Mouse (Mus musculus): ENCODE results near the gene Dhrs7c.

Dhrs7c gene

DNA sequence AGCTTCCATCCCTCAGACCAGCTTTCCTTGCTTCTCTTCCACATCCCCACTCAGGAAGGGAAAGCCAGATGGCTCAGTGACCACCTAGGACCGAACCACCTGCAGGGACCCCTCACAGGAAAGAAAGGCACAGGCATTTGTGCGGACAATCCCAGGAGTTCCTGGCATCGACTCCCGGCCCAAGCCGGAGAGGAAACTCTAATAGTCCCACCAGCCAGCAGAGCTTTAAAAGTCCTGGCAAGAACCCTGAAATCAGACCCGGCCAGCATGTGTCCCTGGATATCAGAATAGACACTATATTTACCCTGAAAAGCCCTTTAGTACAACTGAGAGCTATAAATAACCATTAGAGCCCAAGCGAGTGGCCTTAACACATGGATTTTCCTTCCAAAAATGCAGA, at the start of gene Dhrs7c:
Dhrs7c (plus strand) TSS at position 257 of the 400 bp plus-strand sequence.
- in situ Hi-C loops (cut with MboI, MseI) = no loop called here

DNA sequence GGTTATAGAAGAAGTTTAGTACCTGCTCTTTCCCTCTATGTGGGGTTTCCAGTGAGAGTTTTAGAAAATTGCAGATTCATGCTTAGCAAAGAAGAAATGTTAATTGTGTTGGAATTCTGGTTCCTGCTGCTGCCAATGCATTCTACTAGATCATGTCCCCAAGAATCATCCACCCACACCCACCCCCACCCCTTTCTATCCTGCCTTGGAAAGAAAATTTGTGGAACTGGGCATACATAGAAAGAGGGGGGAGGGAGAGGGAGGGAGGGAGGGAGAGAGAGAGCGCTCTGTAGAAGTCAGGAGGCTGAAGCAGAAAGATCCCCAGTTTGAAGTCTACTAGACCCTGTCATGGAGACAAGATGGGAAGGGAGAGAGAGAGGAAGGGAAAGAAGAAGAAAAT, 41.7 kb upstream of the Dhrs7c start:
- in situ Hi-C loops (cut with MboI, MseI) = no loop called here

DNA sequence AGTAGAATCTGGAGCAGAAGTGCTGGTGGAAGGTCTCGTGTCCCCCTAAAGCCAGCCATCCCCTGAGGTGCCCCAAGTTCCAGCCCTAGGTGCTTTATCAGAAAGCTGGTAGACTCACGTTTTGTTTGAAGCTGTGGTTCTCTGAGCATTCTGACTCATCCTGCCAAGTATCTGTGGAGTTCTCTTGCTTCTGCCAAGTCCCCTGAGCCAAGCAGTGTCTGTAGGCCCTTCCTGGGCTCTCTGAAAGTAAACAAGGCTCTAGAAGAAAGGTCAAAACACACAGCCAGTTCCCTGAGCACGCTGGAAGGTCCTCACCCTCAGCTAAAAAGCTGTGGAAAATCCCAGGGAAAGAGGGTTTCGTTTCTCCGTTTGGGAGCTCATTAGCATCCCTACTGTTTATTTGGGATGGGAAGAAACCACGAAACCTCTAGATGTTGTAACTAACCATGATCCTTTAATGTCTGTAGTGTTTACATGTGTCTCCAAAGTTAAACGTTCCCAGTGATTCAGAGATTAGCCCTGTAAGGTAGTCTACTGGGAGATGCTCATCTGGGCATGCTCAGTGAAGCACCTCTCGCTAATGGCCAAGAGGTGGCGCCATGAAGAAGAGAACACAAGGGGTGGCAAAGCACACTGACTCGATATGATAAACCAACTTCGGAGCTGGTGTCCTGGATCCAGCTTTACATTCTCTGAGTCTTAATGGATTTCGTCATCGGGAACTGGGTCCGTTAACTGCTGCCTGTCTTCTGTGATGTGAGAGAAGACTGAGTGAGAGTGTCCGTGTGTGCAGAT, 40.4 kb upstream of the Dhrs7c start:
- in situ Hi-C loops (cut with MboI, MseI) = no loop called here

GRCm38 (mm10) chr11:67771053-67771452, 26.9 kb upstream of the Dhrs7c start, which contains the start of gene Glp2r:
TSS of gene Glp2r (minus strand) at chr11:67771153.
- in situ Hi-C loops (cut with MboI, MseI) = no loop called here

DNA sequence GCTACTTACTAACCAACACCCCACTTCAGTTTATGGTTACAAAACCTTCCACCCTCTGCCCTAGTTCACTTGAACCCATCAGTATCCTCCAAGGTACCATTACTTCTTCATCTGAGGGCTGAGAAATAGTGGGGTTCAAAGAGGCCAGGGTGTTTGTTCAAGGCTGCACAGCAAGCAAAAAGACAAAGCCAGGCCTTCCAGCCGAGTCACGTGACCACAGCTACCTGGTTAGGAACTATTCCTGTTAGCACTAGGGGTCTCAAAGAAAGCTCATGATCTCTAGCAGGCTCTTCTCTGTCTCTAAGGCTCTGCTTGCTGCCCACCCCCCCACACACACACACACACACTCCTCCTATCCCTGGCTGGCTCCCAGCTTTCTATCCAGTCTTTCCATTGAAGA, 26.3 kb upstream of the Dhrs7c start:
- in situ Hi-C loops (cut with MboI, MseI) = no loop called here

DNA sequence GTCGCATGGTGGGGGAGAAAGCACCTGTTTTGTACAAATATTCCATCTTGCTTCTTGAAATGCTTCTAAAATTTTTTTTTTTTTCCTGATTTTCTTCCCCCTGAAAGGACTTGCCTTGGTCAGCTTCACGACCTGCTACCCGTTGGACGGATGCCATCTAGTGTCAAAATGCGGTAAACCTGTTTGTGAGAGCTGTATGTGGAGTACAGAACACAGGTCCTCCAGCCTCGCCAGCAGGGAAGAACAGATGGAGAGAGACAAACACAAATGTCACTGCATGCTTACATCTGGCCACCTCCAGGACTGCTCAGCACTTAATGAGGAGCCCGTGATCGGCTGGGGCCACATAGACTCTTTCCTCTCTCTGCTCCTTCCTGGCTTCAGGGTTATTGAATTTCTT, 25.4 kb upstream of the Dhrs7c start:
- in situ Hi-C loops (cut with MboI, MseI) = no loop called here

GRCm38 (mm10) chr11:67774379-67774778, 23.6 kb upstream of the Dhrs7c start, which contains the start of gene Gsg1l2:
TSS of gene Gsg1l2 (plus strand) at chr11:67774608.
- in situ Hi-C loops (cut with MboI, MseI) = no loop called here

DNA sequence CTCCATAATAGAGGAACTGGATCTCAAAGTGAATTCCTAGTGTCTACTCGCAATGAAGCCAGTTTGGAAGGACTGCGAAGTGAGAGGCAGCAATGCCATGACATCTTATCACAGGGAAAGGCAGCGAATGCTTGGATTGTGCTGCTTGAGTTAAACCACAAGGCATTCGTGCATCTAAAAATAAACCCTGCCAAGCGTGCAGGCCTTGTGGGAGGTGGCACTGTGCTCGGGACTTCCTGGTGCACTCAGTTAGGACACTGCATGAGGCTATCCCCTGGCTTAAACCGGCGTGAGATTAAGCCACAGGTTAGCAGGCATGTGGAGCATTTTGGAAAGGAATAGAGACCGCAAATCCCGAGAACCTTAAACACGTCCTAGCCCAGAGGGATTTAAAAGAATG, 7.8 kb upstream of the Dhrs7c start:
- in situ Hi-C loops (cut with MboI, MseI) = no loop called here

- in situ Hi-C loops (cut with MboI, MseI) = no loop called here
Measured at GRCm38 (mm10) chr11:67800130-67800723, 2.2 kb downstream of the Dhrs7c start.

- in situ Hi-C loops (cut with MboI, MseI) = no loop called here
Measured at GRCm38 (mm10) chr11:67801169-67801568, 3.2 kb downstream of the Dhrs7c start.

DNA sequence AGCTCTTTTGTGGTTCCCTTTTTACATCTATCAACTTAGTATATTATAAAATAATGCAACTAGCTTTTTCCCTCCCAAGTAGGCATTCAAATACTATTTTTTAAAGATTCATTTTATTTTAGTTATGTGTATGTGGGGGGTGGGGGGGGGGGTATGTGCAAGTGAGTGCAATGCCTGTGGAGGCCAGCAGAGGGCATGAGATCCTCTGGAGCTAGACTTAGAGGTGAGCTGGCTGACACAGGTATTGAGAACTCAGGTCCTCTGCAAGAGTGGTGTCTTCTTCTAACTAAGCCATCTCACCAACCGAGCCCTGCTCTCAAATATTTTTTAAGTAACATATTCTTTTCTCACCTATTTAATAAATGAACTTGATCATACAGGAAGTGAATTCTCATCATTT, 7.6 kb downstream of the Dhrs7c start:
- in situ Hi-C loops (cut with MboI, MseI) = no loop called here

DNA sequence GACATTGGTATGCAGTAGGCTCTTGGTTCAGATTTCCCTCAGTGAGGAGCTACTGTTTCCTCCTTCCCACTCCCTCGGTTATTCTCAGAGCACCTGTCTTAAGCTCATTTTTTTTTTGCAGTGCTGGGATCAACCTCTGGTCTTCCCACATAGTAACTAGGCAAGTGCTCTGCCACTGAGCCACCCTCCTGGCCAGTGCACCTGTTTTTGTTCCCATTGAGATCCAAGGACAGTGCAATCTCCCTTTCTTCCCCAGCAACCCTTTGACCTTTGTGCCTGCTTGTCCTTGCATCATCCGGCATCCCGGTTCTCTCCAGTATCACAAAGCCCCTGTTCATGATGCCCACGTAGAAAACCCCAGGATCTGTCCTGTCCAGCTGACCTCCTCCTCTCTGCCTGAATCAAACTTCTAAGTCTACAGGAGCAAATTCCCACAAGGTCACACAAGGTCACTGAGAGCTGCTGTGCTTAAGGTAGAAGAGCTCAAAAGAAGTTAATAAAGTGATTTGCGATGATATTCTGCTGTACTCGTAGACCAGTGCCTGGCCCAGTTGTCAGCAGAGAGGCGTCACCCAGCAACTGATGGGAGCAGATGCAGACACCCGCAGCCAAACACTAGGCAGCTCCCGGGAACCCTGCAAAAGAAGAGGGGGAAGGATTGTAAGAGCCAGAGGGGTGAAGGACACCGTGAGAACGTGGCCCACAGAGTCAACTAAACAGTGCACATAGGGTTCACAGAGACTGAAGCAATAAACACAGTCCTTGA, 9.0 kb downstream of the Dhrs7c start:
- in situ Hi-C loops (cut with MboI, MseI) = no loop called here

- in situ Hi-C loops (cut with MboI, MseI) = no loop called here
Measured at GRCm38 (mm10) chr11:67808051-67808450, 10.1 kb downstream of the Dhrs7c start.

- in situ Hi-C loops (cut with MboI, MseI) = no loop called here
Measured at GRCm38 (mm10) chr11:67811535-67811934, 13.5 kb downstream of the Dhrs7c start.

GRCm38 (mm10) chr11:67819604-67820003, 21.6 kb downstream of the Dhrs7c start:
- in situ Hi-C loops (cut with MboI, MseI) = no loop called here

- in situ Hi-C loops (cut with MboI, MseI) = no loop called here
Measured at GRCm38 (mm10) chr11:67820221-67820620, 22.2 kb downstream of the Dhrs7c start.

- in situ Hi-C loops (cut with MboI, MseI) = no loop called here
Measured at GRCm38 (mm10) chr11:67821560-67821959, 23.6 kb downstream of the Dhrs7c start.

DNA sequence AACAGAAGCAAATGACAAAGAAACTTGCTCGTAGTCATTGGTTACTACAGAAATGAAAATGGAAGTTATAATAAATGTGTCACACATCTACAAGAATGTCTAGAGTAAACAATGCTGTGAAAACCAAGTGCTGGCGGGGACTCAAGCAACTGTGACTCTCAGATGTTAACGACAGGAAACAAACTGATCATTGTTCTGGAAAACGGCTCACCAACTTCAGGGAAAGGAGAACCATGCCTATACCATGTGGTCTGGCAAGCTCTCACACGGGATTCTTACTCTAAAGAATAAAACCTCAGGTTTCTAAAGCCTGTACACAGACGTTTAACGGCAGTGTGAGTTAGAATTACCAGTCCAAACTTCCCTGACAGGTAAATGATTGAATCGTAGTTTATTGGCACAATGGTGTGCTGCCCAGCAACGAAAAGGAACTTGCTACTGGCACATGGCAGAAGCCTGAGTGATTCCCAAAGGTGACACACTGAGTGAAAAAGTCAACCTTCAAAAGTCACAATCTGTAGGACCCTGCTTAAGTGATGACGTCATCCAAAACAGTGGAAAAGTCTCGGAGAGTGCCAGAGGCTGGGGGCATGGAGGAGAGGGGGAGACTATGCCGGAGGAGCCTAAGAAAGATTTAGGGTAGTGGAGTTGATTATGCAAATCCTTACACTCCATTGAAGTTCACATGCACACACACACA, 30.5 kb downstream of the Dhrs7c start:
- in situ Hi-C loops (cut with MboI, MseI) = no loop called here

GRCm38 (mm10) chr11:67829530-67829929, 31.5 kb downstream of the Dhrs7c start:
- in situ Hi-C loops (cut with MboI, MseI) = no loop called here

GRCm38 (mm10) chr11:67831820-67832219, 33.8 kb downstream of the Dhrs7c start:
- in situ Hi-C loops (cut with MboI, MseI) = no loop called here

DNA sequence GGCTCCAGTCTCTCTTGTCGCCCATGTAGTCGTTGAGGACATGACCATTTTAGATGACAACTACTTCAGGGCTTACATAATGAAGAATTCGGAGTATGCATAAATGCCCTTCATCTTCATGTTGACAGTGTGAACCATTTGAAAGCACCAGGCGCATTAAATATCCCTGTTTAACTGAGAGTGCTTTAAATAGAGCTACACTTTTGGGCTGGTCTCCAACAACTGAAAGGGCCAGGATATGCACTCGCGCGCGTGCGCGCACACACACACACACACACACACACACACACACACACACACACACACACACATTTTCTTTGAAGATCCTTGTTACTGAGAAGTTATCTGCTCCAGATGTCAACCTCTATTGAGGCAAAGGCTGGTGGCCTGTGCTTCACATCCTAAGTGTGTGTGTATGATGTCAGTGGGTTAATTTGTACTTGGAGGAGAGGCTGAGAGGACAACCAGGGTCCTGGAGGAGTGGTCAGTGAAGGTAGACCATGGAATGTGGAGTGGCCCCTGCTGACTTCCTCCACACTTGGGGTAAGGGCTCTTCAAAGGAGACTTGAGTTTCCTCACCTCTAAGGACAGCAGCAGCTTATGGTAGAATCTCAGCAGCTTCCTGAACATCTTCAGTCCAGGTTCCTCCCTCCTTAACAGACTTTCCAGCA, 37.6 kb downstream of the Dhrs7c start:
- in situ Hi-C loops (cut with MboI, MseI) = no loop called here

Measured in T-helper 2 cell (primary cell).